Mouse (Mus musculus) natural killer cell, adult 2 months (primary cell): ENCODE measurements at regions not wholly inside any gene's neighbourhood (a gene's known extent, or its start where the extent isn't known, plus 50 kb on each side); places are given as distances from the start of the nearest gene placed in this dataset.

ENCODE experiments used
- DNase-seq, 2 experiments: peaks; one replicate each; pipeline ENCODE4 v3.0.0; 2022; ENCODE audit warnings: low spot score in 2 of 2

GRCm38 (mm10) chr6:67151515-67151914 lies 86.5 kb upstream of the Serbp1 start:
- no peak for DNase-seq

DNA sequence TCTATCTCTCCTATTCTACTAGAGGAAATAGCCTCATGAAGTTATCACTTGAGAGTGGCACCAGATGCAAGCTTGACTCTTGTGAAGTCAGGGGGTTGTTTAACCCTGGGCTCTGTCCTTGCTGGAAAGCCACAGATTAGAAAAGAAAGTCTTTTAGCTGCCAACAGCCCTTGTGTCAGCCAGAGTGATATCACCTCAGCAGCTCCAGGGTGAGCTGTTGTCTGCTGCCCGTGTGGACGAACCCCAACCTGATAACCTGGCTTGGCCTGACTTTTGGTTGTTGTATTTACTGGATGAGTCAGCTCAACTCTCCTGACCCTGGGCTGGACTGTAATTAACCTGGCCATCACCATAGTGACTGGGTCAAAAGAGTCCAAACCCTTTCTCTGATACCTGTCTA lies 88.6 kb upstream of the Serbp1 start:
- DNase-seq: no peak

- DNase-seq: no peak
Measured at GRCm38 (mm10) chr6:67146708-67147107, 91.3 kb upstream of the Serbp1 start.

DNA sequence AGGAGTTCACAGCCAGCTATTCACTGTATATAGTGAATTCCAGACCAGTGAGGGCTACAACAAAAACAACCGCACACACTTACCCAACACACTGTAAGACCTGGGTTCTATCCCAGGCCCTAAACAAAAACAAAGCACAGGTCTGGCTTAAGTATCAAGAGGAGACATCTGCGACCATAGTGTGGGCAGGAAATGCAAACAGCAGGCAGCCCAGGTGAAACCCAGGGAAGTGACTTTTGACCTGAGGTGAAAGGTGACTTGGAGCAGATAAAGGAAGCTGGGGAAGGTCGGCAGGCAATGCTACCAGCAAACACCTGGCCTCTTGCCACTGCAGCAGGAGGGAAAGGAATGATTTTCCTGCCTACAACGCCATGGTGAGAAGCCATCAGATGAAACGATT lies 92.0 kb upstream of the Serbp1 start:
- DNase-seq: no peak

DNA sequence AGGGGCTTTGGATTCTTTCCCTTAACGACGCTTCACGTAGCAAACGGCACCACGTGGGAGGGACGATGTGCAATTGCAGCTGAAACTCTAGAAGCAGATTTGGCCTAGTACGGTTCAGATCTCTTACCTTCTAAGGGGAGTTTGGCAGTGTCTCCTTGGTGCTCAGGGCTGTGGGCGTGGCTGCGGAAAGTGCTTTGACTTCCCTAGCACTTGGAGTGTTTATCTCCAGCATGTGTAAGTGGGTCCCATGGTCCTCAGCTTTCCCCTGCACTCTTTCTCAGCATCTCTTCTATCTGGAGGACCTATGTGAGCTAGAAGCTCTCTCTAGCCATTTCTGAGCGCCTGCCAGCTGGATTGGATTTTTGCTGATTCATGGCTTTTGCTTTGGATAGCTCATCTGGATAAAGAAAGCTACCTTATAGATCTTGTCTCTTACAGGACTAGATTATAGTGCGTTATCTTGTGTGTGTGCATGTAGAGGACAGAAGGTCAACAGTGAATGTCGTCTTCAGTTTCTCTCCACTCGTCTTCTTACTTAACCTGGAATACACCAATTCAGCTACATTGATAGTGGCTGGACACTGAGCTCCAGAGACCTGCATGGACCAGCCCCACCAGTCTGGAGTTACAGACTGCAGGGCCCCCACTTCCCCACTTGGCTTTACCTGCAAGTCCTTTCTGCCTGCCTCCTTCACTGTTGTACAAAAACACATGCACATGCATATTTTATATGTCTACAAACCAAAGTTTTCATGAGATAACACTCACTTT lies 92.8 kb upstream of the Serbp1 start:
- DNase-seq: no peak

DNA sequence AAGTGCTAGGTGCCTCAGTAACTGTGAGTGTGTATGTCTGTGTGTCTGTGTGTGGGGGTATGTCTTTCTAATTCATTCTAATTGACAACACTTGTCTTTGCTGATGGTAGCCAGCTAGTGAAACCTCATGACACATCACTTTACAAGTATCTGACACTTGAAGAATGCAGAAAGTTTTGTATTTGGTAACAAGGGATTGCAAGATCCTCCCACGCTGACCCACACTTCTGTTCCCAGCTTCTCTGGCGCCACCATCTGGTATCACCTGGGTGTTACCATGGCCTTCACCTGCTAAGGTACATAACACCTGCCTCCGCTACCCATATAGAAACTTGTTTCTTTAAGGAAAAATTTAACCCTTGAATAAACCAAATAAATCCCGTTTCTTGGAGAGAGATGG lies 95.8 kb upstream of the Serbp1 start:
- peak; percentile 9 to 50 for DNase-seq

GRCm38 (mm10) chr6:67140645-67141250 lies 97.2 kb upstream of the Serbp1 start:
- DNase-seq: no peak

- DNase-seq: no peak
Measured at GRCm38 (mm10) chr6:67139012-67139375, 99.0 kb upstream of the Serbp1 start.

GRCm38 (mm10) chr6:67138302-67139011 lies 99.5 kb upstream of the Serbp1 start:
- no peak for DNase-seq

DNA sequence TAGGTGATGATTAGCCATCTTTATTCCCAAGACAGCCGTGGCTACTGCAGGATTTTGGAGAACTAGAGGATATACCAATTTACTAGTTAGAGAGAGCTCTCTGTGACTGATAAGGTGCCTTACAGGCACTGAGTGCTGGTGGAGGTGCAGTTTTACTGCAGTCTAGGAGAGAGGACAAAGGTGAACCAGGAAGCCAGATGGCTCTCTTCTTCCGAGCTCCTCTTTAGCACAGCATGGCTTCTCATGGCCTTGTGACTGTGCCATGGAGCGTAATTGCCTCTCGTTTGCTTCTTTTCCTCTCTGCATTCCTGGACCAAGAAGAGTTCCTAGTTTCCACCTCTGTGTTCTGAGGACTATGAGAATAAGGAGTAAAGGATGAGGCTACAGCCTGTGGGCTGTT lies 100.2 kb upstream of the Gadd45a start:
- DNase-seq: no peak

DNA sequence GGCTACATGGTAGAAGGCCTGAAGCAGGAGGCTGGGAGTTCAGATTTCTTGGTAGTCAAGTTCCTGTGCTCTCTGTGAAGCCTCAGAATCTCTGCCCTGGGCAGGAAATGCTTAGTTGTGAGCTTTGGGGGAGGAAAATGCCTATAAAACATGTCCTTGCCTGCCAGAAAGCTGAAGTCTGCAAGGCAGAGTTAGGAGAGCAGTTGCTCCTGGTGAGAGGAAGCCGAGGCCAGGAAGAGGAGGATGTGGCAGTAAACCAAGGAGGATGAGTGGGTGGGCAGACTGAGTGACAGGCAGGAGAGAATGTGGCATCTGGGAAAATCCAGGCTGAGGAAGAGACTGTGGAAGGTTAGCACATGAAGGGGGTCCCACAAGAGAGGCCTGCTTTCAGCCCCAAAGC lies 97.7 kb upstream of the Gadd45a start:
- no peak for DNase-seq

DNA sequence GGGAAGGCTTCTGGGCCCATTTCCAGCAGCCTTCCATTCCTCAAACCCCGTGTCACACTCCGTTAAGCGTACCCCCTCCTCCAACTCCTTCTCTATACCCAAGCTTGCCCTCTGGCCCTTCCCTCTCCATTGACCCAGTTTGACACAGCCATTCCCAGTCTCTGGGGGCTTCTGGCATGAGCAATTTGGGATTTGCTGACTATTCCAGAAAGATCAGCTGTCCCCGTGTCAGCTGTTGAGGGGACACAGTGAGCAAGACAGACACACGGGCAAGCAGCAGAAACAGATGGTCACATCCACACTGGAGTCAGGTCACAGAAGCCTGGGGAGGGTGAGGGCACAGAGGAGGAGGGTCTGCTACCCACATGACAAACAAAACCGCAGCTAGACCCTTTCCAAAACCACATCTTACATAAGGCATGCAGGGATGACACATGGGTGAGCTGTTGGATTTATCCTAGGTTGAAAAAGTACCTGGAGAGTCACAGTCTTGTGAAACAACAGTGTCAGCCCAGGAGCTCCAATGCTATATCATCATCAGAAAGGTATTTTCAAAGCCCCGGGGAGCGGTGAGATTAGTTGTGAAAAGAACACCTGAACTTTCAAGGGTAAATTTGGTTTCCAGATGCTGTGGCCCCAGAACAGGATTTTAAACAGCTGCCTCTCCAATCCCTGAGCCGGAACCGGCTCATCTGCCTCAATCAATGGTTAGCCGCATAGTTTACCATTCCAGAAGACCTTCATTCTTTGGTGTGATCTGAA lies 93.5 kb upstream of the Gadd45a start:
- DNase-seq: no peak

- DNase-seq: no peak
Measured at GRCm38 (mm10) chr6:67129626-67130025, 92.4 kb upstream of the Gadd45a start.

DNA sequence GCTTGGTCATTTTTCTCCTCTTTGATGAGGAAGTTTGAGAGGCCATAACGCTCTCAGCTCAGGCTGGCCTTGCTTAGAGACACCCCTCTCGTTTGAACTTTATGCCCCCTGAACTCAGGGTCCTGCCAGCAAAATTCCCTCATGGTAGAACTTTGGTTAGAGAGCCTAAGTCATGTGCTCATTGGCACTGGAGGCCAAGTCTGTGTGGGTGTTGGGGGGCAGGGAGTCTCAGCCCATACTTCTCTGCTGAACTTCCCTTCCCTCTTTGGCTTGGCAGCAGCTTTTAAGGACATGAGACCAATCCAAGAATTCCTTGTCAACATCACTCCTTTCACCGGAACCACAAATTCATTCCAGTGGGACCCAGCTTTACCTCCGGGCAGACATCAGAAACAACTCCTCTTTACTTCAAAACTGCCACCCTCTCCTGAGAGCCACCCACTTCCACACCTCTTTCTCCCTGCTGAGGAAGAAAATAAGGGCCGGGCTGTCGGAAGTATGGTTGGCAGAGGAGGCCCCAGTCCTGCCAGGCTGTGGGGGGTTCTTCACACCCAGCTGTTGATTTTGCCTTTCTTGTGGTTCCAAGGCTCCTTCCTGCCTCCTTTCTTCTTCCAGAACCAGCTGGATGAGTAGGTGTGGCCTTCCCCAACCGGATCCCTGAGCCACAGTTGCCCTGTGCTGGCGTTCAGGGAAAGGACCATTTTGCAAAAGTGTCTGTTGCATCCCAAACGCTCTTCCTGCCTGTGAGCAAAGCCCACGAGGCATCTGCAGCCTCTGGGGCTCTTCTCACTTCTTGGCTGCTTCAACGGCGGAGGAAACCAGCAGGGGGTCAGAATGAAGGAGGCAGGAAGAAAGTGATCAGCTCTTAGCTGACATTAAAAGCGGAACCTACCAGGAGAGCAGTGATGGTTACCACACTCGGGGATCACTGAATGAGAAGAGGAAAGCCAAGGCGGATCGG lies 91.5 kb upstream of the Gadd45a start:
- DNase-seq: no peak

- peak in 1 of 2 experiments; percentile 10 for DNase-seq
Measured at GRCm38 (mm10) chr6:67127727-67128126, 90.5 kb upstream of the Gadd45a start.

DNA sequence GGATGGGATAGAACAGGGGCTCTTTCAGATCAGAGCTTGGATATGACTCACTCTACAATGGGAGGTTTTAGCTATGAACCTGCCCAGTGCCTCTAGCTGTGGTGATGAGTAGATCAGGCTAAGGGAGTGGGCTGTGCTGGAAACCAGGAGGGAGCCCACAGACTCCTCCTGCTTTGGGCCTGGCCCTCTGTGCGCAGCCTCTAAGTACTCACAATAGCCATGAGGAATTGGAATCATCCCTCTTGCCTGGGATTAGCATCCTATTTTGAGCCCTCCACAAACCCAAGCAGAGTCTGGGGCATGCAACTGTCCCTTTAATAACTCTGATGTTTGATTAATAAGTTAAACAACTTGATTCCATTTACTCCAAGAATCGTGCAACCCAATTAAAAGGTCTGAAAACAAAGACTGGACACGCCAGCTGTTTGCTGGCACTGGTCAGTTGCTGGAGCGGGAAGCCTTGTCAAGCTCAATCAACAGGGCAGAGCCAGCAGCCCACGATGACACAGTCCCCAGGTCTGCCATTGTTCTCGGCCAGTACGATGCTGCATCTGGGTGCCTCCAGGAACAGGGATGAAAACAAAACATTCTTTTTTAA lies 88.6 kb upstream of the Gadd45a start:
- no peak for DNase-seq

DNA sequence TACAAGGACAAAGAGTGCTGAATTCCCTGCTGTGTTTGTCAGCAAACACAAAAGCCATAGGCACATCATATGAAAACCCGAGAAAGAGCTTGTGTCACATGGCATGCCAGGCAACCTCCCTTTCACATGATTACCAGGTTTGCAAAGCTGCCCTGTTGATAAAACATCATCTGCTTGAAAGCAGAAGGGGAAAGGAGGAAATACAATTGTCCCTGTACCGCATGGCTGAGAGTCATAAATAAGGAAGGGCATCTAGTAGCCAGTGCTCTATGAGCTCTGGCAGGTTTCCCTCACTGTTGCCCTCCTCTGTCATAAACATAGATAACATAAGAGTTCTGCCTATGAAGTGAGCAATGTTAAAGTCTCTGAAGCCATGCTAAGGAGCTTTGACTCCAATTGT lies 86.8 kb upstream of the Gadd45a start:
- DNase-seq: no peak

GRCm38 (mm10) chr6:67123071-67123470 lies 85.8 kb upstream of the Gadd45a start:
- no peak for DNase-seq

GRCm38 (mm10) chr6:67116306-67116705 lies 79.0 kb upstream of the Gadd45a start:
- DNase-seq: no peak

DNA sequence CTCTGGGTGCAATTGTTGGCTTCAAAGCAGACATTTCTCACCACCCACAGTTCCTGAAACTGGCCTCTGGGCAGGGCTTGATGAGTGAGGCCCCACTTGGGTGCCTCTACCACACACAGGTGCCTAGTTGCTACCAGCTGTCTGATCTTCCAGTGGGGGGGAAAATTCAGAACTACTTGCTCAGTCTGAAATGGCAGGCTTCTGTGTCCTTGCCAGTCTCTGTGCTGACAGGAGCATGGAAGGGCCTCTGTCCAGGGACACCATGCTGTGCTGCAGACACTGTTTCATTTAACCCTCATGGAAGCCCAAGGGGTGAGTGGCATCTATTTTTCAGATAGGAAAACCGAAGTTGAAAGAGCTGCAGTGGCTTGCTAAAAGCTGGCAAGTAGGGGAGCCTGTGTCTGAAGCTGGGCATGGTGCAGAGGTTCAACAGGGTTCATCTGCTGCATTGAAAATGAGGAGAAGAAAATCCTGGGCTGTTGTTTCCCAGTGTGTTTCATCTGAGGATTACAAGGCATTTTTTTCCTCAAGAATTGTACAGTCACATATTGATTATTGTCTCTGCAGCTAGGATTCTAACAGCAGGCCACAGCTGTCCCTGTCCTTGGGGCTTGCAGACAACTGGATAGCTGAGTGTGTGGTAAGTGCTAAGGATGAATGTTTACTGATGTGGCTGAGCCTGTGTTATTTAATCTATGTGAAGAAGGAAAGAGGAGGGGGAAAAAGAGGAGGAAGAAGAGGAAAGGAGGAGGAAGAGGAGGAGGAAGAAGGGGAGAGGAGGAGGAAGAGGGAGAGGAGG lies 78.4 kb upstream of the Gadd45a start:
- DNase-seq: no peak
